Mouse (Mus musculus) MEL (cell line): ENCODE data around the gene Dlk2. TPM values are rescaled to one million over a fixed set of nuclear protein-coding genes. Genes with fewer than 3 reads are reported as not detected.

Source experiments
- DNase-seq: peaks from one replicate; pipeline ENCODE4 v3.0.0; 2011; ENCODE audit warnings: low read depth, low spot score
- H3K27ac ChIP-seq: 2 replicates; pipeline ENCODE4 v1.5.1; 2012; ENCODE audit warnings: low read depth, mild to moderate bottlenecking, control low read depth, low read length, moderate library complexity; ENCODE audit not compliant: control insufficient read depth
- H3K27me3 ChIP-seq, 2 experiments: fragments of 150-350 bp in 1 of 2; sonication (generic) in 1 of 2; 2 replicates each; pipeline ENCODE4 v1.6.1; 2012; ENCODE audit warnings: low read length in 2 of 2, mild to moderate bottlenecking in 2 of 2, improper control_type of control experiment in 1 of 2, moderate library complexity in 1 of 2; ENCODE audit not compliant: insufficient read depth in 2 of 2, control insufficient read depth in 1 of 2
- H3K36me3 ChIP-seq, 2 experiments: 2 replicates each; pipeline ENCODE4 v1.6.1; 2012 to 2014; ENCODE audit warnings: low read length in 2 of 2, improper control_type of control experiment in 1 of 2, inconsistent platforms in 1 of 2, mild to moderate bottlenecking in 1 of 2; ENCODE audit not compliant: insufficient read depth in 2 of 2, control insufficient read depth in 1 of 2
- H3K4me1 ChIP-seq, 2 experiments: fragments of 150-350 bp in 1 of 2; sonication (generic) in 1 of 2; 2 replicates each; pipeline ENCODE4 v1.6.1; 2012; ENCODE audit warnings: low read length in 2 of 2, improper control_type of control experiment in 1 of 2, mild to moderate bottlenecking in 1 of 2; ENCODE audit not compliant: insufficient read depth in 2 of 2, control insufficient read depth in 1 of 2
- H3K4me3 ChIP-seq, 2 experiments: fragments of 150-350 bp in 1 of 2; sonication (generic) in 1 of 2; 2 replicates each; pipeline ENCODE4 v1.5.1; 2012; ENCODE audit warnings: low read depth in 2 of 2, low read length in 2 of 2, mild to moderate bottlenecking in 2 of 2, moderate library complexity in 2 of 2, control low read depth in 1 of 2, improper control_type of control experiment in 1 of 2; ENCODE audit not compliant: control insufficient read depth in 1 of 2, insufficient read depth in 1 of 2
- H3K79me2 ChIP-seq: 2 replicates; pipeline ENCODE4 v1.6.1; 2012; ENCODE audit warnings: mild to moderate bottlenecking, low read length, moderate library complexity; ENCODE audit not compliant: control insufficient read depth, poor library complexity, insufficient read depth
- H3K9ac ChIP-seq: 2 replicates; pipeline ENCODE4 v1.6.1; 2012; ENCODE audit warnings: low read depth, mild to moderate bottlenecking, control low read depth, low read length, moderate library complexity; ENCODE audit not compliant: control insufficient read depth, poor library complexity, severe bottlenecking
- H3K9me3 ChIP-seq: fragments of 150-350 bp; sonication (generic); replicated peaks from 2 replicates; pipeline ENCODE4 v1.6.1; 2012; ENCODE audit warnings: mild to moderate bottlenecking, low read length, improper control_type of control experiment, moderate library complexity; ENCODE audit not compliant: insufficient read depth
- BHLHE40 ChIP-seq: IDR thresholded peaks from 2 replicates; pipeline ENCODE4 v1.6.1; 2012; ENCODE audit warnings: low read depth, mild to moderate bottlenecking, inconsistent platforms, low read length, improper control_type of control experiment, borderline replicate concordance
- CHD1 ChIP-seq: IDR thresholded peaks from 2 replicates; pipeline ENCODE4 v1.6.1; 2012; ENCODE audit warnings: low read depth, mild to moderate bottlenecking, inconsistent platforms, low read length, improper control_type of control experiment
- CHD2 ChIP-seq: IDR thresholded peaks from 2 replicates; pipeline ENCODE4 v1.6.1; 2011; ENCODE audit warnings: low read length, improper control_type of control experiment
- CTCF ChIP-seq, 3 experiments: IDR thresholded peaks in 2 of 3; conservative IDR thresholded peaks in 1 of 3; 2 replicates each; pipeline ENCODE4 v1.5.1; 2011 to 2012; ENCODE audit warnings: low read length in 3 of 3, low read depth in 2 of 3, mild to moderate bottlenecking in 2 of 3, improper control_type of control experiment in 1 of 3, inconsistent platforms in 1 of 3, mixed read lengths in 1 of 3, moderate library complexity in 1 of 3; ENCODE audit not compliant: control insufficient read depth in 1 of 3, insufficient read depth in 1 of 3, poor library complexity in 1 of 3, severe bottlenecking in 1 of 3
- E2F4 ChIP-seq: IDR thresholded peaks from 2 replicates; pipeline ENCODE4 v1.6.1; 2011; ENCODE audit warnings: low read depth, low read length, improper control_type of control experiment, borderline replicate concordance
- ELF1 ChIP-seq: IDR thresholded peaks from 2 replicates; pipeline ENCODE4 v1.6.1; 2014; ENCODE audit warnings: low read depth, mild to moderate bottlenecking, inconsistent platforms, low read length, improper control_type of control experiment, moderate library complexity
- GABPA ChIP-seq: IDR thresholded peaks from 2 replicates; pipeline ENCODE4 v1.6.1; 2012; ENCODE audit warnings: low read depth, mild to moderate bottlenecking, inconsistent platforms, low read length, improper control_type of control experiment, moderate library complexity
- GATA1 ChIP-seq: IDR thresholded peaks from 2 replicates; pipeline ENCODE4 v1.6.1; 2011; ENCODE audit warnings: low read depth, low read length, improper control_type of control experiment
- HCFC1 ChIP-seq: IDR thresholded peaks from 2 replicates; pipeline ENCODE4 v1.6.1; 2012; ENCODE audit warnings: low read depth, mild to moderate bottlenecking, inconsistent platforms, low read length, improper control_type of control experiment, moderate library complexity
- JUND ChIP-seq: IDR thresholded peaks from 2 replicates; pipeline ENCODE4 v1.6.1; 2011; ENCODE audit warnings: low read depth, mild to moderate bottlenecking, improper control_type of control experiment, low read length
- MAFK ChIP-seq: IDR thresholded peaks from 2 replicates; pipeline ENCODE4 v1.6.1; 2011; ENCODE audit warnings: low read depth, mild to moderate bottlenecking, low read length, improper control_type of control experiment, borderline replicate concordance
- MAX ChIP-seq: IDR thresholded peaks from 2 replicates; pipeline ENCODE4 v1.6.1; 2011; ENCODE audit warnings: low read length, improper control_type of control experiment
- MAZ ChIP-seq: IDR thresholded peaks from 2 replicates; pipeline ENCODE4 v1.6.1; 2012; ENCODE audit warnings: low read depth, mild to moderate bottlenecking, inconsistent platforms, low read length, improper control_type of control experiment
- MEF2A ChIP-seq: IDR thresholded peaks from 2 replicates; pipeline ENCODE4 v1.6.1; 2014; ENCODE audit warnings: low read depth, mild to moderate bottlenecking, inconsistent platforms, low read length, improper control_type of control experiment; ENCODE audit not compliant: poor library complexity, insufficient replicate concordance, severe bottlenecking; ENCODE audit errors: extremely low read depth
- MXI1 ChIP-seq: IDR thresholded peaks from 2 replicates; pipeline ENCODE4 v1.6.1; 2011; ENCODE audit warnings: mild to moderate bottlenecking, low read depth, low read length, improper control_type of control experiment
- MYB ChIP-seq: IDR thresholded peaks from 2 replicates; pipeline ENCODE4 v1.6.1; 2011; ENCODE audit warnings: mild to moderate bottlenecking, low read depth, low read length, improper control_type of control experiment
- MYC ChIP-seq: IDR thresholded peaks from 2 replicates; pipeline ENCODE4 v1.6.1; 2011; ENCODE audit warnings: low read depth, mild to moderate bottlenecking, low read length, improper control_type of control experiment, moderate library complexity
- NELFE ChIP-seq: IDR thresholded peaks from 2 replicates; pipeline ENCODE4 v1.6.1; 2011; ENCODE audit warnings: low read depth, low read length, improper control_type of control experiment
- NRF1 ChIP-seq: IDR thresholded peaks from 2 replicates; pipeline ENCODE4 v1.6.1; 2014; ENCODE audit warnings: low read depth, mild to moderate bottlenecking, inconsistent platforms, low read length, improper control_type of control experiment, moderate library complexity; ENCODE audit not compliant: poor library complexity, insufficient read depth, severe bottlenecking
- POLR2A ChIP-seq, 2 experiments: IDR thresholded peaks; 2 replicates each; pipeline ENCODE4 v1.6.1; 2011 to 2012; ENCODE audit warnings: low read length in 2 of 2, mild to moderate bottlenecking in 2 of 2, control low read depth in 1 of 2, improper control_type of control experiment in 1 of 2, low read depth in 1 of 2, moderate library complexity in 1 of 2; ENCODE audit not compliant: control insufficient read depth in 1 of 2, insufficient read depth in 1 of 2, poor library complexity in 1 of 2
- POLR2AphosphoS2 ChIP-seq: IDR thresholded peaks from 2 replicates; pipeline ENCODE4 v1.6.1; 2011; ENCODE audit warnings: low read length, improper control_type of control experiment
- POLR2AphosphoS5 ChIP-seq: IDR thresholded peaks from 2 replicates; pipeline ENCODE4 v1.6.1; 2012; ENCODE audit warnings: low read depth, borderline replicate concordance, mild to moderate bottlenecking, inconsistent platforms, low read length, moderate library complexity, mixed read lengths
- RAD21 ChIP-seq: IDR thresholded peaks from 2 replicates; pipeline ENCODE4 v1.6.1; 2011; ENCODE audit warnings: mild to moderate bottlenecking, low read depth, low read length, improper control_type of control experiment
- RCOR1 ChIP-seq: IDR thresholded peaks from 2 replicates; pipeline ENCODE4 v1.6.1; 2012; ENCODE audit warnings: low read depth, mild to moderate bottlenecking, inconsistent platforms, low read length, improper control_type of control experiment
- SIN3A ChIP-seq: IDR thresholded peaks from 2 replicates; pipeline ENCODE4 v1.6.1; 2012; ENCODE audit warnings: low read length, improper control_type of control experiment, inconsistent platforms
- SMC3 ChIP-seq: IDR thresholded peaks from 2 replicates; pipeline ENCODE4 v1.6.1; 2011; ENCODE audit warnings: low read depth, low read length, improper control_type of control experiment
- TBP ChIP-seq: IDR thresholded peaks from 2 replicates; pipeline ENCODE4 v1.8.0; 2011; ENCODE audit warnings: low read depth, low read length, improper control_type of control experiment
- TCF12 ChIP-seq: IDR thresholded peaks from 2 replicates; pipeline ENCODE4 v1.6.1; 2014; ENCODE audit warnings: low read depth, mild to moderate bottlenecking, inconsistent platforms, low read length, improper control_type of control experiment, moderate library complexity
- USF1 ChIP-seq: IDR thresholded peaks from 2 replicates; pipeline ENCODE4 v1.6.1; 2014; ENCODE audit warnings: low read depth, mild to moderate bottlenecking, inconsistent platforms, low read length, improper control_type of control experiment, moderate library complexity
- USF2 ChIP-seq, 2 experiments: IDR thresholded peaks; 2 replicates each; pipeline ENCODE4 v1.6.1; 2011 to 2012; ENCODE audit warnings: improper control_type of control experiment in 2 of 2, low read length in 2 of 2, borderline replicate concordance in 1 of 2, inconsistent platforms in 1 of 2, low read depth in 1 of 2, mild to moderate bottlenecking in 1 of 2; ENCODE audit not compliant: insufficient read depth in 1 of 2
- ZC3H11A ChIP-seq: IDR thresholded peaks from 2 replicates; pipeline ENCODE4 v1.6.1; 2012; ENCODE audit warnings: low read depth, mild to moderate bottlenecking, inconsistent platforms, low read length, improper control_type of control experiment
- ZKSCAN1 ChIP-seq: IDR thresholded peaks from 2 replicates; pipeline ENCODE4 v1.6.1; 2012; ENCODE audit warnings: low read depth, mild to moderate bottlenecking, inconsistent platforms, low read length, improper control_type of control experiment, moderate library complexity
- ZMIZ1 ChIP-seq: IDR thresholded peaks from 2 replicates; pipeline ENCODE4 v1.6.1; 2012; ENCODE audit warnings: low read depth, mild to moderate bottlenecking, inconsistent platforms, low read length, improper control_type of control experiment, moderate library complexity
- ZNF384 ChIP-seq: IDR thresholded peaks from 2 replicates; pipeline ENCODE4 v1.6.1; 2012; ENCODE audit warnings: low read depth, mild to moderate bottlenecking, inconsistent platforms, low read length, improper control_type of control experiment
- polyA plus RNA-seq, 2 experiments: library from polyadenylated mRNA; stranded (reverse) in 1 of 2; unstranded in 1 of 2; fragments of >175 nt in 1 of 2; fragments of >200 nt in 1 of 2; gene quantifications; 2 replicates each; pipeline versions ENCODE4 v1.2.1 to v1.2.4; 2012; ENCODE audit warnings: low replicate concordance in 2 of 2, low read depth in 1 of 2; ENCODE audit not compliant: insufficient read length in 2 of 2, insufficient read depth in 1 of 2, missing spikeins in 1 of 2
- total RNA-seq: library from RNA; depleted of rRNA; stranded (reverse); fragments of 300-350 nt; gene quantifications from 2 replicates; pipeline ENCODE4 v1.2.3, GENCODE M21; 2012

The Dlk2 gene
- total and polyA plus RNA-seq, 3 experiments = 0.07 TPM; not detected in 2

- H3K27ac ChIP-seq = no peak overlapping the region
- peaks cover 2 to 13% of the 10 kb centered on the region in 2 experiments for H3K36me3 ChIP-seq
- no peaks in the 10 kb centered on the region for H3K9me3 ChIP-seq
- H3K9ac ChIP-seq = peak overlapping the region; percentile 40
- H3K79me2 ChIP-seq = peaks cover 23% of the 10 kb centered on the region
- H3K4me3 ChIP-seq = peak overlapping the region; percentile 57 to 91
- DNase-seq = no peak
- no peaks in the 10 kb centered on the region for H3K27me3 ChIP-seq
- peaks cover 0 to 18% of the 10 kb centered on the region in 2 experiments; a peak in 3 of 4 replicates for H3K4me1 ChIP-seq
- peak; percentile 47; the same call in 1 of the 2 replicates for TF ChIP-seq MYC
- 0 out of 2 replicates have a peak, but pooled peaks have one; percentile 29 for TF ChIP-seq ELF1
- no peak for TF ChIP-seq GATA1
- no peak for TF ChIP-seq NELFE
- TF ChIP-seq TBP = no peak
- TF ChIP-seq CHD2 = peak; percentile 13; the same call in 1 of the 2 replicates
- 0 out of 2 replicates have a peak, but pooled peaks have one; percentile 41 for TF ChIP-seq CHD1
- 0 out of 2 replicates have a peak, but pooled peaks have one; percentile 4 for TF ChIP-seq SMC3
- no peak for TF ChIP-seq USF1
- TF ChIP-seq RCOR1 = peak; percentile 47; the same call in 1 of the 2 replicates
- no peak for TF ChIP-seq POLR2A (IDR thresholded peaks at IDR 0.05; ENCODE audit: control insufficient read depth in 1 of 2, insufficient read depth in 1 of 2, low read depth in 1 of 2, low read length in 2 of 2, poor library complexity in 1 of 2)
- TF ChIP-seq POLR2AphosphoS2 = no peak
- TF ChIP-seq CTCF (IDR thresholded peaks at IDR 0.05 in 2 of 3, conservative IDR thresholded peaks at IDR 0.05 in 1 of 3; ENCODE audit: control insufficient read depth in 1 of 3, insufficient read depth in 1 of 3, low read depth in 2 of 3, low read length in 3 of 3, poor library complexity in 1 of 3, severe bottlenecking in 1 of 3) = no peak
- TF ChIP-seq BHLHE40 = no peak
- TF ChIP-seq MAX = no peak
- peak; percentile 31; the same call in 1 of the 2 replicates for TF ChIP-seq MXI1
- no peak for TF ChIP-seq JUND
- no peak for TF ChIP-seq ZNF384
- TF ChIP-seq MAFK = no peak
- 0 out of 2 replicates have a peak, but pooled peaks have one; percentile 3 for TF ChIP-seq TCF12
- no peak; the same call in 1 of the 2 replicates for TF ChIP-seq HCFC1
- TF ChIP-seq POLR2AphosphoS5 = no peak
- TF ChIP-seq MEF2A = no peak
- TF ChIP-seq ZKSCAN1 = no peak
- TF ChIP-seq ZC3H11A = no peak
- 0 out of 2 replicates have a peak, but pooled peaks have one; percentile 12 for TF ChIP-seq MAZ
- TF ChIP-seq ZMIZ1 = peak; percentile 48; the same call in 1 of the 2 replicates
- TF ChIP-seq GABPA = no peak
- TF ChIP-seq SIN3A = 0 out of 2 replicates have a peak, but pooled peaks have one; percentile 10
- TF ChIP-seq RAD21 = no peak
- no peak for TF ChIP-seq NRF1
- no peak for TF ChIP-seq MYB
- no peak for TF ChIP-seq USF2 (IDR thresholded peaks at IDR 0.05; ENCODE audit: borderline replicate concordance in 1 of 2, insufficient read depth in 1 of 2, low read depth in 1 of 2, low read length in 2 of 2)
- TF ChIP-seq E2F4 = no peak
Measured at GRCm38 (mm10) chr17:46283140-46283539, 14.1 kb upstream of the Dlk2 start.
